Mouse (Mus musculus) myocyte (in vitro differentiated cells): Measurements from ENCODE around the gene Cct5.

Experiments used
- CEBPB ChIP-seq: IDR thresholded peaks from 2 replicates; pipeline ENCODE4 v1.6.1; 2011; ENCODE audit warnings: mild to moderate bottlenecking, moderate library complexity; ENCODE audit not compliant: poor library complexity, insufficient read depth, severe bottlenecking
- POLR2A ChIP-seq: IDR thresholded peaks from one replicate; pipeline ENCODE4 v1.6.1; 2011; ENCODE audit warnings: low read depth, mild to moderate bottlenecking, control low read depth, moderate library complexity; ENCODE audit not compliant: insufficient read length
- TCF12 ChIP-seq: IDR thresholded peaks from one replicate; pipeline ENCODE4 v1.6.1; 2011; ENCODE audit warnings: mild to moderate bottlenecking, control low read depth; ENCODE audit not compliant: poor library complexity, insufficient read depth, severe bottlenecking
- TCF3 ChIP-seq: IDR thresholded peaks from one replicate; pipeline ENCODE4 v1.6.1; 2011; ENCODE audit warnings: low read depth, control low read depth; ENCODE audit not compliant: insufficient read length

DNA sequence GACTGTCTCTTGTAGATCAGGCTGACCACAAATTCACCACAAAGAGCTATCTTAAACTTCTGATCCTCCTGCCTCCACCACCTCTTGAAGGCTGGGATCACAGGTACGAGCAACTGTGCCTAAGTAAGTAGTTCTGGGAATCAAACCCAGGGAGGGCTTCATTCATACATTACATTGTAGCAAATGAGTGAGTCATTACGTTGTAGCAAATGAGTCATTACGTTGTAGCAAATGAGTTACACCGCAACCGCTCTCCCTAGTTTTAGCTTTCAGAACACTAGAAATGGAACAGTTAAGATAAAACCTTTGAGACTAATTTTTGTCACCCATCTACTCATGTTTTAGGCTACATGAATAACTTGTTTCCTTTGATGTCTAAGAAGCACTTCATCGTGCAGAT is 55.3 kb downstream of the Cct5 start:
- TF ChIP-seq TCF12: no peak
- no peak for TF ChIP-seq TCF3
- TF ChIP-seq CEBPB: no peak
- no peak for TF ChIP-seq POLR2A
